ENCODE assay signal across 7 mouse cellular contexts in genomic region chr9:65575393-65576196, GRCm38 (mm10). TPM values are rescaled to one million over a fixed set of nuclear protein-coding genes. Genes with fewer than 3 reads are reported as not detected.
DNase-seq lines count a peak whose midpoint lies in the region; ATAC-seq and TF ChIP-seq lines count a peak whose summit lies in the region.

No protein-coding gene starts in this region.

- no peaks in the 10 kb centered on the region for H3K36me3 ChIP-seq in lung, embryonic 15.5 days
- peaks cover 5% of the 10 kb centered on the region; the same call in 1 of the 2 replicates for H3K36me3 ChIP-seq in embryonic facial prominence, embryonic 14.5 days (ENCODE audit: control insufficient read depth, insufficient read depth, low read length)
- H3K36me3 ChIP-seq in midbrain, postnatal 0 days (ENCODE audit: insufficient read depth, low read length) = no peaks in the 10 kb centered on the region

- no peaks in the 10 kb centered on the region for H3K9me3 ChIP-seq in lung, embryonic 15.5 days
- H3K9me3 ChIP-seq in embryonic facial prominence, embryonic 14.5 days (ENCODE audit: control insufficient read depth, low read length) = no peaks in the 10 kb centered on the region
- H3K9me3 ChIP-seq in midbrain, postnatal 0 days (ENCODE audit: low read length) = no peaks in the 10 kb centered on the region

- 48% methylated on average over 8 of the region's 8 CpGs for WGBS in lung, embryonic 15.5 days
- 65% methylated on average over 8 of the region's 8 CpGs for WGBS in embryonic facial prominence, embryonic 14.5 days
- 69% methylated on average over 8 of the region's 8 CpGs for WGBS in midbrain, postnatal 0 days

- H3K9ac ChIP-seq in lung, embryonic 15.5 days = 0 out of 2 replicates have a peak overlapping the region, but pooled peaks have one; percentile 7
- H3K9ac ChIP-seq in embryonic facial prominence, embryonic 14.5 days (ENCODE audit: low read depth, low read length) = no peak overlapping the region
- no peak overlapping the region for H3K9ac ChIP-seq in midbrain, postnatal 0 days (replicated peaks; ENCODE audit: low read length, poor library complexity, severe bottlenecking)

- peak overlapping the region; percentile 78 for H3K27ac ChIP-seq in lung, embryonic 15.5 days
- H3K27ac ChIP-seq in embryonic facial prominence, embryonic 14.5 days (replicated peaks; ENCODE audit: low read depth, low read length) = peak overlapping the region; percentile 28; the same call in 1 of the 2 replicates
- no peak overlapping the region for H3K27ac ChIP-seq in midbrain, postnatal 0 days (ENCODE audit: low read depth, low read length)

- H3K4me2 ChIP-seq in lung, embryonic 15.5 days = no peak overlapping the region
- H3K4me2 ChIP-seq in embryonic facial prominence, embryonic 14.5 days (ENCODE audit: low read depth, low read length) = no peak overlapping the region
- H3K4me2 ChIP-seq in midbrain, postnatal 0 days (ENCODE audit: low read depth, low read length, poor library complexity, severe bottlenecking) = no peak overlapping the region

- TF ChIP-seq CTCF in midbrain, postnatal 0 days (IDR thresholded peaks at IDR 0.05) = no peak

- no peak for ATAC-seq in lung, embryonic 15.5 days (ENCODE audit: borderline replicate concordance, extremely low read depth, low FRiP score, low TSS enrichment)
- ATAC-seq in embryonic facial prominence, embryonic 14.5 days (ENCODE audit: low read depth) = no peak
- no peak for ATAC-seq in midbrain, postnatal 0 days (ENCODE audit: low FRiP score)

- intact Hi-C loops in heart, postnatal 14 days (cut with DNase I) = no loop called here

- H3K4me3 ChIP-seq in lung, embryonic 15.5 days = no peak overlapping the region
- no peak overlapping the region for H3K4me3 ChIP-seq in embryonic facial prominence, embryonic 14.5 days (ENCODE audit: low read depth, low read length)
- H3K4me3 ChIP-seq in midbrain, postnatal 0 days (ENCODE audit: low read depth, low read length) = no peak overlapping the region

- no peak for DNase-seq in lung, adult 18-20 months
- peak; percentile 87 for DNase-seq in embryonic facial prominence, embryonic 14.5 days (ENCODE audit: low spot score)
- peak; percentile 61 to 65 for DNase-seq in heart, postnatal 14 days
- DNase-seq in spleen, postnatal 10 days (ENCODE audit: low spot score in 2 of 2) = peak; percentile 66 to 82
- DNase-seq in layer of hippocampus, adult 11-12 months (ENCODE audit: low spot score) = no peak
- no peak for DNase-seq in midbrain, postnatal 0 days (ENCODE audit: low spot score)

- peaks cover 67% of the 10 kb centered on the region for H3K4me1 ChIP-seq in lung, embryonic 15.5 days
- H3K4me1 ChIP-seq in embryonic facial prominence, embryonic 14.5 days (ENCODE audit: control insufficient read depth, insufficient read depth, low read length) = peaks cover 25% of the 10 kb centered on the region
- peaks cover 2% of the 10 kb centered on the region; the same call in 1 of the 2 replicates for H3K4me1 ChIP-seq in midbrain, postnatal 0 days (ENCODE audit: insufficient read depth, low read length)

- no peaks in the 10 kb centered on the region for H3K27me3 ChIP-seq in lung, embryonic 15.5 days
- H3K27me3 ChIP-seq in embryonic facial prominence, embryonic 14.5 days (replicated peaks; ENCODE audit: control insufficient read depth, insufficient read depth, low read length) = no peaks in the 10 kb centered on the region
- H3K27me3 ChIP-seq in midbrain, postnatal 0 days (ENCODE audit: insufficient read depth, low read length) = no peaks in the 10 kb centered on the region

RNA-seq across cellular contexts. Expression of gene Plekho2, which starts 4.2 kb away (rescaled TPM):
- polyA plus RNA-seq in lung, embryonic 15.5 days (2015; fragmentation: Nextera tagmentation; extraction: Ambion mirVana) = 21.7 TPM in 2 replicates
- polyA plus RNA-seq in embryonic facial prominence, embryonic 14.5 days (2014; fragmentation: Nextera tagmentation; extraction: Ambion mirVana) = 12.9 and 14.3 TPM in 2 replicates
- total RNA-seq in heart, postnatal 14 days (2021) = 10 to 100 TPM; 14.6 TPM
- 7.5 and 9.0 TPM in 2 replicates for total RNA-seq in midbrain, postnatal 0 days (2014; rRNA removed)
- 3.1 and 3.8 TPM in 2 replicates for polyA plus RNA-seq in midbrain, postnatal 0 days (2015; fragmentation: Nextera tagmentation; extraction: Ambion mirVana)

RNA-seq across cellular contexts. Expression of gene Pif1, which starts 11.4 kb away (rescaled TPM):
- 16.6 and 19.0 TPM in 2 replicates for polyA plus RNA-seq in lung, embryonic 15.5 days (2015; fragmentation: Nextera tagmentation; extraction: Ambion mirVana)
- 5.9 and 7.2 TPM in 2 replicates for polyA plus RNA-seq in embryonic facial prominence, embryonic 14.5 days (2014; fragmentation: Nextera tagmentation; extraction: Ambion mirVana)
- total RNA-seq in heart, postnatal 14 days (2021) = 1 to 10 TPM in 1 of 2 experiments, under 1 TPM in 1; 0.79 to 1.3 TPM
- 0.99 and 2.2 TPM in 2 replicates for total RNA-seq in midbrain, postnatal 0 days (2014; rRNA removed)
- 0.33 and 0.77 TPM in 2 replicates for polyA plus RNA-seq in midbrain, postnatal 0 days (2015; fragmentation: Nextera tagmentation; extraction: Ambion mirVana)

RNA-seq across cellular contexts. Expression of gene Rbpms2, which starts 53.9 kb away (rescaled TPM):
- polyA plus RNA-seq in lung, embryonic 15.5 days (2015; fragmentation: Nextera tagmentation; extraction: Ambion mirVana) = 15.1 and 16.6 TPM in 2 replicates
- 13.6 and 13.8 TPM in 2 replicates for polyA plus RNA-seq in embryonic facial prominence, embryonic 14.5 days (2014; fragmentation: Nextera tagmentation; extraction: Ambion mirVana)
- total RNA-seq in heart, postnatal 14 days (2021) = 10 to 100 TPM; 39.1 to 40.7 TPM
- 3.1 and 5.8 TPM in 2 replicates for total RNA-seq in midbrain, postnatal 0 days (2014; rRNA removed)
- polyA plus RNA-seq in midbrain, postnatal 0 days (2015; fragmentation: Nextera tagmentation; extraction: Ambion mirVana) = 3.4 and 3.7 TPM in 2 replicates

RNA-seq across cellular contexts. Expression of gene Ankdd1a, which starts 55.6 kb away (rescaled TPM):
- polyA plus RNA-seq in lung, embryonic 15.5 days (2015; fragmentation: Nextera tagmentation; extraction: Ambion mirVana) = not detected in 2 replicates
- not detected in 2 replicates for polyA plus RNA-seq in embryonic facial prominence, embryonic 14.5 days (2014; fragmentation: Nextera tagmentation; extraction: Ambion mirVana)
- total RNA-seq in heart, postnatal 14 days (2021) = not detected
- total RNA-seq in midbrain, postnatal 0 days (2014; rRNA removed) = 5.4 and 5.5 TPM in 2 replicates
- polyA plus RNA-seq in midbrain, postnatal 0 days (2015; fragmentation: Nextera tagmentation; extraction: Ambion mirVana) = 1.4 TPM in 2 replicates

Comparison
In these comparisons a context has a peak if more than half of its experiments do, and no peak if none do; other contexts are left out.
1. DNase-seq: peak in embryonic facial prominence, embryonic 14.5 days (single experiment), heart, postnatal 14 days (2 of 2) and spleen, postnatal 10 days (2 of 2); none in lung, adult 18-20 months (0 of 2), layer of hippocampus, adult 11-12 months (single experiment) and midbrain, postnatal 0 days (single experiment).